Mouse (Mus musculus): ENCODE data around the gene Gm5148.

GRCm38 (mm10) chr3:37669100-37669499 lies 55.2 kb downstream of the Gm5148 start:
- TF ChIP-seq CTCF (IDR thresholded peaks at IDR 0.05; ENCODE audit: control insufficient read depth, insufficient read depth, insufficient replicate concordance, low read depth, low read length) = no peak
- TF ChIP-seq POLR2A (IDR thresholded peaks at IDR 0.05; ENCODE audit: control insufficient read depth, low read depth, low read length) = no peak

Measured in testis, adult 2 months (tissue).